Mouse (Mus musculus): ENCODE data around the gene Lrp6. TPM values are rescaled to one million over a fixed set of nuclear protein-coding genes. Genes with fewer than 3 reads are reported as not detected.

Lrp6 gene
- total RNA-seq, 4 experiments from 2014 or later: 43.5 to 48.0 (median 46.9) TPM

- DNase-seq (ENCODE audit: low spot score): no peak
Measured at GRCm38 (mm10) chr6:134535169-134535568, 31.6 kb downstream of the Lrp6 start.

GRCm38 (mm10) chr6:134533021-134533420 lies 33.7 kb downstream of the Lrp6 start:
- no peak for DNase-seq (ENCODE audit: low spot score)

GRCm38 (mm10) chr6:134531950-134532349 lies 34.8 kb downstream of the Lrp6 start:
- DNase-seq (ENCODE audit: low spot score): no peak

GRCm38 (mm10) chr6:134529340-134529739 lies 37.4 kb downstream of the Lrp6 start:
- no peak for DNase-seq (ENCODE audit: low spot score)

- DNase-seq (ENCODE audit: low spot score): no peak
Measured at GRCm38 (mm10) chr6:134528396-134528795, 38.4 kb downstream of the Lrp6 start.

GRCm38 (mm10) chr6:134527596-134528128 lies 39.1 kb downstream of the Lrp6 start:
- DNase-seq (ENCODE audit: low spot score): no peak

GRCm38 (mm10) chr6:134526821-134527595 lies 39.8 kb downstream of the Lrp6 start:
- no peak for DNase-seq (ENCODE audit: low spot score)

- no peak for DNase-seq (ENCODE audit: low spot score)
Measured at GRCm38 (mm10) chr6:134526275-134526674, 40.5 kb downstream of the Lrp6 start.

- no peak for DNase-seq (ENCODE audit: low spot score)
Measured at GRCm38 (mm10) chr6:134521411-134521810, 45.4 kb downstream of the Lrp6 start.

GRCm38 (mm10) chr6:134520821-134521220 lies 45.9 kb downstream of the Lrp6 start:
- no peak for DNase-seq (ENCODE audit: low spot score)

GRCm38 (mm10) chr6:134518450-134518849 lies 48.3 kb downstream of the Lrp6 start:
- no peak for DNase-seq (ENCODE audit: low spot score)

GRCm38 (mm10) chr6:134517141-134517540 lies 49.6 kb downstream of the Lrp6 start:
- DNase-seq (ENCODE audit: low spot score): no peak

- no peak for DNase-seq (ENCODE audit: low spot score)
Measured at GRCm38 (mm10) chr6:134515416-134515815, 51.3 kb downstream of the Lrp6 start.

GRCm38 (mm10) chr6:134513896-134514510 lies 52.8 kb downstream of the Lrp6 start:
- no peak for DNase-seq (ENCODE audit: low spot score)

- DNase-seq (ENCODE audit: low spot score): no peak
Measured at GRCm38 (mm10) chr6:134513011-134513410, 53.8 kb downstream of the Lrp6 start.

GRCm38 (mm10) chr6:134512478-134512877 lies 54.3 kb downstream of the Lrp6 start:
- no peak for DNase-seq (ENCODE audit: low spot score)

- DNase-seq (ENCODE audit: low spot score): no peak
Measured at GRCm38 (mm10) chr6:134511118-134511517, 55.6 kb downstream of the Lrp6 start.

- DNase-seq (ENCODE audit: low spot score): no peak
Measured at GRCm38 (mm10) chr6:134510280-134510679, 56.5 kb downstream of the Lrp6 start.

GRCm38 (mm10) chr6:134509731-134510226 lies 57.0 kb downstream of the Lrp6 start:
- DNase-seq (ENCODE audit: low spot score): no peak

- DNase-seq (ENCODE audit: low spot score): no peak
Measured at GRCm38 (mm10) chr6:134504866-134505265, 61.9 kb downstream of the Lrp6 start.

- DNase-seq (ENCODE audit: low spot score): no peak
Measured at GRCm38 (mm10) chr6:134502335-134502734, 64.4 kb downstream of the Lrp6 start.

- DNase-seq (ENCODE audit: low spot score): no peak
Measured at GRCm38 (mm10) chr6:134500381-134501162, 66.2 kb downstream of the Lrp6 start.

Measured in heart, adult 8-10 months (tissue).